Mouse (Mus musculus): ENCODE results near the gene Gm49027.

Gm49027 gene

DNA sequence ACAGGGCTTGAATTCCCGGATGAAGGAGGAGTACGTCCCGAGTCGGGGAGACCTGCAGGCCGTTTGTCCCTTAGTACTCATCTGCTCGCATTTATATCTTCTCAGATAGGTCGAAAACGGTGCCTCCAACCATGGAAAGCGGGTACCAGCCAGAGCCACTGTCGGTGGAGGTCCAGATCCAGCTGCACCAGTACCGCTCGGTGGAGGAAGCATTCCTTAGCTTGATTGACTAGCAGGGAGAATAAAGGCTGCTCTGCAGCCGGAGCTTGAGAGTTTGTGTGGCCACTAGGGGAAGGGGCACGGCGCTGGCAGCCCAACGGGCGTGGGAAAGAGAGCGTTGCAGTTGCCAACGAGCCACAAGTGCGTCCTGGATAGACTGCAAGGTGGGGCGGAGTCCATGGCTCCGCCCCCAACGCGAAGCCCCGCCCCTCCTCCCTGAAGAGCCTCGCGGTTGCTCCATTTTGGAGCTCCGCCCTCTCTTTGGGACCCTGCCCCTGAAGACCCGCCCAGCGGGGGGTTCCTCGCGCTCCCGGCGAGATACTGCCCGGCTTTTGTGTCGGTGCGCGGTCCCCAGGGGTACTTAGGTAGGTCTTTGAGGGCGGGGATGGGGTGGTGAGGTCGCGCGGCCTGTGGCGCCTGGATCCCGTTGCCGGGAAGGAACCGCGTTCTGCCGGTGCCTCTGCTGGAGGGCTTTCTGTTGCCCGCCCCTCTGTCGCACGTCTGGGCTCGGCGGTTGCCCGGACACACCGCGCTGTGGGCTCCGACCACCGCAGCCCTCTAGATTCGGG lies 17.2 kb downstream of the Gm49027 start:
- in situ Hi-C loops (cut with MboI; ENCODE audit: low sequenced_read_pairs), result no loop called here

DNA sequence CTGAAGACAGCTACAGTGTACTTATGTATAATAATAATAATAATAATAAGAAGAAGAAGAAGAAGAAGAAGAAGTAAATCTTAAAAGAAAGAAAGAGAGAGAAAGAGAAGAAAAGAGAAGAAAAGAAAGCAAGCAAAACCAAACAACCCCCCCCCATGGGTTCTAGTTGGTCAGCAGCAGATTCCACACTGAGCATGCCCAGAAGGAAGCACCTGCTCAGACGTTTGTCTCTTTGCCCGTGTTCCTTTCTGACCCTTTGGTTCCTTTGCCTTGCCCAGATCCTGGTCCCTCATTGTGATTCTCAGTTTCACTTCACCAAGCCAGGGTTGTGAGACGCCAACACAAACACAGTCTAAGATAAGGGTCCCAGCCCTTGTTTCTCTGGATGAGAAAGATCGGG lies 23.3 kb downstream of the Gm49027 start:
- in situ Hi-C loops (cut with MboI; ENCODE audit: low sequenced_read_pairs), result no loop called here

DNA sequence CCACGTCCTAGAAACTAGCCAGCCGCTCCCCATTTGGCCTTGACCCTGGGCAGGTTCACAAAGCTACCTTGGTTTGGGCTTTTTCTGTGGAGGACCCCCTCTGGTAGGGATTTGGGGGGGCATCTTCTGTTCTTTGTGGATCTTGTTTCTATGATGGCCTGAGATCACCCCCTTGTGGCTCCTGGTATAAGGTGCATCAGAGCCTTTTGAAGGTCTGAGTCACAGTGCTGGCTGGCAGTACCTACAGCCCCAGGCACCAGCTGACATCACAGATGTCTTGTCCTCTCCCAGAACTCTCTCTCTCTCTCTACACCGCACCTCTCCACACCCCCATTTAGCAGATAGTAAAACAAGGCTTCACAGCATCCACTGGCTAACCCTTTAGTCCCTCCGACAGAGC lies 25.6 kb downstream of the Gm49027 start:
- in situ Hi-C loops (cut with MboI; ENCODE audit: low sequenced_read_pairs), result loop anchor here (5.0 kb wide), 1 partner anchor 42 kb away; no protein-coding TSS in a partner anchor

DNA sequence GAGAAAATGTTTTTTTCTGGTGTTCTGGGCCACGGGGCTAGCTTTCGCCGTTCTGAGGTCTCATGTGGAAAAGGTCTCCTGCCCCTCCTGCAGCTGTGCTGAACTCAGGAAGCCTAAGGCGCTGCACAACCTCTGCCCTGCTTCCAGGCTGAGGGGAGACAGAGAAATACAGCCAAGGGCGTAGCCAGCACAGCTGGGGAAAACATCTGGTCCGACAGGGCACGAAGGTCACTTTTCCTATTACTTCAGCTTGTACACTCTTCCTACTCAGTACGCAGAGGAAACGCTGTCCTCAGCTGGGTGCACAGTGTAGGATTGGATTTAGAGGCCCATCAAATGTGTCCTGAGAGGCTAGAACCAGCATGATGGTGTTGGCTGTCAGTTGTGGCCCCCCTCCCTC lies 35.4 kb downstream of the Gm49027 start:
- in situ Hi-C loops (cut with MboI; ENCODE audit: low sequenced_read_pairs), result no loop called here

DNA sequence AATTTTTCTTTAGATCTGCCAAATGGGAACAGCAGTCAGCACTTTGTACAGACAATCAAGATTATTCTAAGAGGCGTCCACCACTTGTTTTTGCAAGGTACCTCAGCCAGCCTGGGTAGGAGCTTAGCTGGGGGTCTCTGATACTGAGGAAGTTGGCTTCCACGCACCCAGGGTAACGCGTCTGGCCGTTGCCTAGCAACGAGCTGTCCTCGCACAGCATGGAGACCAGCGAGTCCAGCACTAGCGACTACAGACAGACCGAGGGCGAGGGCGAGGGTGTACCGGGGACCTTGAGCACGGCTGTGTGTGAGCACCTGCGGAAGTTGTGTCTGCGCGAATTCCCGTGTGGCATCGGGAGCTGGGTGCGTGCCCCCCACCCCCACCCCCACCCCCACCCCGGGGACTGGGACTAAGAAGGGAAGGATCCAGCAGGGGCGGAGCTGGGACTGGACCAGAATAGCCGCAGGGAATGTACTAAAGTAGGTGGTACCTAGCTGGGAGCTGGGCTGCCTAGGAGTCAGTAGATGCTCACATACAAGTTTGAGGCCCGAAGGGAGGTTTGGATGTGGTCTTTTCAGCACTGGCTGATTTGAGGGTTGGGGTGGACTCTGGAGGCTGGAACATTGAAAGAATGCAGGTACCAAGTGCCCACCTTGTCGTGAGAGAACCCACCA lies 36.0 kb downstream of the Gm49027 start, which contains the start of the genes Lrrc43 and Il31:
Gene Lrrc43, plus strand, starts transcription at position 194 of the 674 bp plus-strand sequence.
Gene Il31, minus strand, starts transcription at position 378 of the 674 bp plus-strand sequence.
- in situ Hi-C loops (cut with MboI; ENCODE audit: low sequenced_read_pairs), result no loop called here

DNA sequence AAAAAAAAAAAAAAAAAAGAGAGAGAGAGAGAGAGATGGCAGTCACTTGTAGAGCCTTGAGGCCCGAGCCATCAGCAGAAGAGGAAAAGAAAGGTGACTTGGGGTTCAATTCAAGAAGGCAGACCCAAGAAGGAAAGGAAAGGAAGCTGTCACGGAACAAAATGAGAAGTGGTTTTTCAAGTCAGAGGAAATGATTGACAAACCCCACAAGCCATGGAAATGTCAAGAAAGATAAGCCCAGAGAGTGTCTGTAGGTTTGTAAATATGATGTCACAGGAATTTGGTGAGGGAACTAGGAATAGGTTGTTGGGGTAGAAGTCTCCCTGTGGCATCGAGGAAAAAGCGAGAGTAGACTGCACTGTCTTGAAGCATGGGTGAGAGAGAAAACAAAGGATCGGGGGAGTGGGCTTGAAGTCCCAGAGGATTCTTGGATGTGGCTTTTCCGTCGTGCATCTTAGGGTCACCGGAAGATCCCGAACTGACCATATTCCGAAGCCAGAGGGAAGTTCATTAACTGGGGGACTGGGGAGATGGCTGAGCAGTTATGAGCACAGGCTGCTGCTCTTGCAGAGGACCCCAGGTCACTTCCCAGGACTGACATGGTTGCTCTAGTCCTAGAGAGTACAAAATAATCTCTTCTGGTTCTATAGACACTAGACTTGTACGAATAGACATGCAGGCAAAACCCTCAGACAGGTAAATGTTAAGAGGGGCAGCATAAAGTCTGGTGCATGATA lies 37.5 kb downstream of the Gm49027 start:
- in situ Hi-C loops (cut with MboI; ENCODE audit: low sequenced_read_pairs), result no loop called here

DNA sequence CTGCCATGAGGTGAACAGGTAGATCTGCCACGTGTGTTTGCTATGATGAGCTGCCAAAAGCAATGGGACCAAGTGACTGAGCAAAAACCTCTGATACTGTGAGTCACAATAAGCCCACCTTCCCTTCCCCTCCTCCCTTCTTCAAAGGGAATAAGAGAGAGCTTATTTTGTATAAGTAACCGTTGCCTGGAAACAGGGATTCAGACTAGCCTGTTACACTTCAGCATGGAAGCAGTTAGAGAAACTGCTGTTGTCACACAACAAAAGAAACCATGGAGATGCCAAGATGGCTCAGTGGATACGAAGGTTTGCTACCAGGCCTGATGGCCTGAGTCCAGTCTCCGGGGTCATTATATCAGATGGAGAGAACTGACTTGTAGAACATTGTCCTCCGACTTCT lies 51.5 kb downstream of the Gm49027 start:
- in situ Hi-C loops (cut with MboI; ENCODE audit: low sequenced_read_pairs), result no loop called here

DNA sequence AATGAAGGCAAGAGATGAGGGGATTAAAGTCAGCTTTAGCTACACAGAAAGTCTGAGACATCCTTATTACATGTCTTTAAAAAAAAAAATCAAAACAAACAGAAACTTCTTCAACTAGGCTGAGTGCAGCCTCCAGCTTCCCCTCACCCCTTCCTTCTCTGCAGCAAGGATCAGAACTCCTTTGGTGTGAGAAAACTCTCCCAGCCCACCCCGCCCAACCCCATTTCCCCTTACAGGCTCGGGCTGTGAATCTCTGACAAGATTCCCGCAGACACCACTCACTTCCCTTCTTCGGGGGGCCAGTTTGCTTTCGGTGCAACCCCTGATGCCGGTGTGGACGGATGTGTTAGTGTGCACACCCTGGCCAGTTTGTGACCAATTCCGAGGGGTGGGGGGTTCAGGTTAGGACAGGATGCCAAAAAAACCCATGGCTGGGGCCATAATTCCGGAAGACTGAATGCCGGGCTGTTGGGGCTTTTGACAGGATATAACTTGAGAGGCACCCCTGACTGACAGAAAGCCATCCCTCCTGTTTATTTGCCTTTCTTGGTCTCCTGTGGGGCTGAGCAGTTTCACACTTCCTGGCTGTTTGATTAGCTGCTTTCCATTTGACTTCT lies 54.4 kb downstream of the Gm49027 start:
- in situ Hi-C loops (cut with MboI; ENCODE audit: low sequenced_read_pairs), result no loop called here

DNA sequence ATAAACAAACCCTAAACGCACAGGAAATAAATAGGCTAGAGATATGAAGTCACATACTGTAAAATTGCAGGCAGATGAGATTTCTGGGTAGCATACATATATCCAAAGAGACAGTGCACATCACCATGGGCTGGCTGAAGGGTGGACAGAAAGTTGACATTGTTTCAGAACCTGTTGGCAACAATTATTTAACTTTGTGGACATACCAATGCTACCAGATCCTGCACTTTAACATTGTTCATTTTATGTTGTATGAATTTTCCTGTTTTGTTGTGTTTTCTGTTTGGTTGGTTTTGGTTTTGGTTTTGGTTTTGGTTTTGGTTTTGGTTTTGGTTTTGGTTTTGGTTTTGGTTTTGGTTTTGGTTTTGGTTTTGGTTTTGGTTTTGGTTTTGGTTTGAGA lies 60.6 kb downstream of the Gm49027 start:
- in situ Hi-C loops (cut with MboI; ENCODE audit: low sequenced_read_pairs), result no loop called here
